Mouse (Mus musculus) MN1 (cell line): ENCODE measurements around the gene Mterf1b.
"Not testable (repeated sequence)": the region's sequence is repeated elsewhere in the genome, so short reads cannot be mapped to it uniquely, and the experiment has no call there.

ENCODE experiments used
- DNase-seq: peaks from one replicate; pipeline ENCODE4 v3.0.0-alpha.2; 2016; ENCODE audit warnings: low spot score

Gene Mterf1b

GRCm38 (mm10) chr5:4191671-4192480 lies at the start of gene Mterf1b:
TSS of gene Mterf1b (plus strand) at chr5:4192367.
- not testable (repeated sequence) for DNase-seq

- DNase-seq = not testable (repeated sequence)
Observed at GRCm38 (mm10) chr5:4159418-4160071, 32.6 kb upstream of the Mterf1b start.

- DNase-seq = no peak
Observed at GRCm38 (mm10) chr5:4161554-4161953, 30.6 kb upstream of the Mterf1b start.

GRCm38 (mm10) chr5:4162461-4162860 lies 29.7 kb upstream of the Mterf1b start:
- DNase-seq = no peak

- DNase-seq = not testable (repeated sequence)
Observed at GRCm38 (mm10) chr5:4167813-4168529, 24.2 kb upstream of the Mterf1b start.

- peak; percentile 5 for DNase-seq
Observed at GRCm38 (mm10) chr5:4168530-4168926, 23.6 kb upstream of the Mterf1b start.

GRCm38 (mm10) chr5:4176421-4176820 lies 15.7 kb upstream of the Mterf1b start:
- not testable (repeated sequence) for DNase-seq

GRCm38 (mm10) chr5:4179364-4179763 lies 12.8 kb upstream of the Mterf1b start:
- DNase-seq = no peak

- DNase-seq = peak; percentile 3
Observed at GRCm38 (mm10) chr5:4186815-4187214, 5.4 kb upstream of the Mterf1b start.

- peak; percentile 14 for DNase-seq
Observed at GRCm38 (mm10) chr5:4192481-4193246, 497 bp downstream of the Mterf1b start.

- DNase-seq = no peak
Observed at GRCm38 (mm10) chr5:4193247-4193628, 1.1 kb downstream of the Mterf1b start.

GRCm38 (mm10) chr5:4194166-4194565 lies 2.0 kb downstream of the Mterf1b start:
- DNase-seq = peak; percentile 55

GRCm38 (mm10) chr5:4195086-4195485 lies 2.9 kb downstream of the Mterf1b start:
- no peak for DNase-seq

- peak; percentile 5 for DNase-seq
Observed at GRCm38 (mm10) chr5:4201368-4201767, 9.2 kb downstream of the Mterf1b start.

GRCm38 (mm10) chr5:4202276-4202810 lies 10.2 kb downstream of the Mterf1b start:
- not testable (repeated sequence) for DNase-seq

- not testable (repeated sequence) for DNase-seq
Observed at GRCm38 (mm10) chr5:4210082-4210481, 17.9 kb downstream of the Mterf1b start.

GRCm38 (mm10) chr5:4221309-4221708 lies 29.1 kb downstream of the Mterf1b start:
- no peak for DNase-seq

GRCm38 (mm10) chr5:4221981-4222623 lies 29.9 kb downstream of the Mterf1b start:
- DNase-seq = no peak

- no peak for DNase-seq
Observed at GRCm38 (mm10) chr5:4232163-4232562, 40.0 kb downstream of the Mterf1b start.

GRCm38 (mm10) chr5:4234505-4234904 lies 42.3 kb downstream of the Mterf1b start:
- no peak for DNase-seq

GRCm38 (mm10) chr5:4240120-4240519 lies 48.0 kb downstream of the Mterf1b start:
- DNase-seq = no peak
